Mouse (Mus musculus) activated CD4-positive, CD25-positive, alpha-beta regulatory T cell, adult 4 months (primary cell): ENCODE results near the gene Eif4h. TPM values are rescaled to one million over a fixed set of nuclear protein-coding genes. Genes with fewer than 3 reads are reported as not detected.
A peak's percentile ranks its signal among the peaks of the same experiment; 100 is the strongest.
"Not testable (repeated sequence)": the region's sequence is repeated elsewhere in the genome, so short reads cannot be mapped to it uniquely, and the experiment has no call there.

ENCODE experiments used
- ATAC-seq: one replicate; pipeline ENCODE4 v1.8.0; 2017
- polyA plus RNA-seq, 2 experiments: library from polyadenylated mRNA; unstranded; fragments of 100-300 nt; shearing (Covaris generic); gene quantifications; one replicate each; pipeline ENCODE4 v1.2.1; 2017

The Eif4h gene
- polyA plus RNA-seq, 2 experiments from 2014 or later = 112 to 143 TPM

- not testable (repeated sequence) for ATAC-seq
Measured at GRCm38 (mm10) chr5:134648976-134649375, 9.7 kb upstream of the Eif4h start.

- ATAC-seq = no peak
Measured at GRCm38 (mm10) chr5:134647394-134647793, 8.1 kb upstream of the Eif4h start.

- ATAC-seq = no peak
Measured at GRCm38 (mm10) chr5:134646461-134646860, 7.2 kb upstream of the Eif4h start.

GRCm38 (mm10) chr5:134644643-134645118 is 5.4 kb upstream of the Eif4h start:
- no peak for ATAC-seq

GRCm38 (mm10) chr5:134644121-134644520 is 4.8 kb upstream of the Eif4h start:
- no peak for ATAC-seq

GRCm38 (mm10) chr5:134640371-134640770 is 1.1 kb upstream of the Eif4h start:
- ATAC-seq = no peak

- peak; percentile 53 for ATAC-seq
Measured at GRCm38 (mm10) chr5:134638461-134639268, 625 bp downstream of the Eif4h start.

- no peak for ATAC-seq
Measured at GRCm38 (mm10) chr5:134637820-134638367, 1.4 kb downstream of the Eif4h start.

- no peak for ATAC-seq
Measured at GRCm38 (mm10) chr5:134632841-134633240, 6.4 kb downstream of the Eif4h start.

- no peak for ATAC-seq
Measured at GRCm38 (mm10) chr5:134630835-134631234, 8.5 kb downstream of the Eif4h start.

GRCm38 (mm10) chr5:134629508-134629907 is 9.8 kb downstream of the Eif4h start:
- ATAC-seq = no peak

- ATAC-seq = no peak
Measured at GRCm38 (mm10) chr5:134622069-134622468, 17.2 kb downstream of the Eif4h start.

- ATAC-seq = no peak
Measured at GRCm38 (mm10) chr5:134621099-134621640, 18.1 kb downstream of the Eif4h start.

GRCm38 (mm10) chr5:134620457-134620856 is 18.8 kb downstream of the Eif4h start:
- no peak for ATAC-seq

GRCm38 (mm10) chr5:134617071-134617470 is 22.2 kb downstream of the Eif4h start:
- peak; percentile 55 for ATAC-seq

GRCm38 (mm10) chr5:134615780-134616179 is 23.5 kb downstream of the Eif4h start:
- ATAC-seq = no peak

- ATAC-seq = no peak
Measured at GRCm38 (mm10) chr5:134615380-134615779, 23.9 kb downstream of the Eif4h start.

GRCm38 (mm10) chr5:134614802-134615201 is 24.5 kb downstream of the Eif4h start, which contains the start of gene Lat2:
Gene Lat2, minus strand, starts transcription at chr5:134615025.
- peak; percentile 55 for ATAC-seq

GRCm38 (mm10) chr5:134614296-134614695 is 25.0 kb downstream of the Eif4h start:
- ATAC-seq = no peak

GRCm38 (mm10) chr5:134613727-134614126 is 25.6 kb downstream of the Eif4h start:
- ATAC-seq = no peak

GRCm38 (mm10) chr5:134611810-134612521 is 27.3 kb downstream of the Eif4h start:
- no peak for ATAC-seq

GRCm38 (mm10) chr5:134609916-134610643 is 29.2 kb downstream of the Eif4h start:
- no peak for ATAC-seq
